23 mouse cellular contexts compared by ENCODE assay signal in genomic region chr8:85528959-85529358, GRCm38 (mm10). TPM values are rescaled to one million over a fixed set of nuclear protein-coding genes. Genes with fewer than 3 reads are reported as not detected.
DNase-seq lines count a peak whose midpoint lies in the region; ATAC-seq and TF ChIP-seq lines count a peak whose summit lies in the region.
"Had no signal": no experiment of that assay in that cellular context is flagged by ENCODE, and none has a peak within 500 bp of the region (broad histone marks: within the 10 kb centered on the region; RNA-seq: fewer than 3 reads in every experiment).

No protein-coding gene starts in this region.

- H3K27ac ChIP-seq in heart, embryonic 10.5 days: no peak overlapping the region
- H3K27ac ChIP-seq in heart, embryonic 11.5 days (ENCODE audit: low read depth, low read length): no peak overlapping the region
- peak overlapping the region; percentile 28; the same call in 1 of the 2 replicates for H3K27ac ChIP-seq in embryonic fibroblast, embryonic 13.5 days (ENCODE audit: insufficient read depth, low read length)
- H3K27ac ChIP-seq in hindbrain, embryonic 16.5 days (ENCODE audit: low read depth, low read length): no peak overlapping the region
- H3K27ac ChIP-seq in neural tube, embryonic 15.5 days (replicated peaks): no peak overlapping the region
- H3K27ac ChIP-seq: embryonic facial prominence, embryonic 15.5 days; forebrain, embryonic 10.5 days; heart, adult 2 months; heart, embryonic 15.5 days; hindbrain, embryonic 14.5 days; intestine, embryonic 15.5 days; limb, embryonic 15.5 days had no signal

- peaks cover 14% of the 10 kb centered on the region; the same call in 1 of the 2 replicates for H3K36me3 ChIP-seq in heart, embryonic 10.5 days
- H3K36me3 ChIP-seq in heart, embryonic 11.5 days (ENCODE audit: control insufficient read depth, insufficient read depth, low read length): no peaks in the 10 kb centered on the region
- H3K36me3 ChIP-seq in hindbrain, embryonic 16.5 days (ENCODE audit: control insufficient read depth, insufficient read depth, low read length): peaks cover 13% of the 10 kb centered on the region
- peaks cover 29% of the 10 kb centered on the region for H3K36me3 ChIP-seq in neural tube, embryonic 15.5 days
- H3K36me3 ChIP-seq: heart, embryonic 15.5 days; intestine, embryonic 15.5 days had no signal

- no peak overlapping the region for H3K4me3 ChIP-seq in heart, embryonic 10.5 days
- no peak overlapping the region for H3K4me3 ChIP-seq in heart, embryonic 11.5 days (ENCODE audit: low read depth, low read length)
- H3K4me3 ChIP-seq in embryonic fibroblast, embryonic 13.5 days (ENCODE audit: insufficient read depth, low read length): no peak overlapping the region
- H3K4me3 ChIP-seq in hindbrain, embryonic 16.5 days (ENCODE audit: low read length): no peak overlapping the region
- no peak overlapping the region for H3K4me3 ChIP-seq in neural tube, embryonic 15.5 days (replicated peaks)
- H3K4me3 ChIP-seq: embryonic facial prominence, embryonic 15.5 days; forebrain, embryonic 10.5 days; heart, adult 2 months; heart, embryonic 15.5 days; intestine, embryonic 15.5 days; limb, embryonic 15.5 days had no signal

- ATAC-seq in heart, embryonic 11.5 days (replicated peaks; ENCODE audit: insufficient number of reproducible peaks, low FRiP score, low TSS enrichment): no peak
- ATAC-seq in hindbrain, embryonic 16.5 days: no peak
- no peak for ATAC-seq in neural tube, embryonic 15.5 days (ENCODE audit: low FRiP score)
- ATAC-seq: forebrain, embryonic 16.5 days; intestine, embryonic 15.5 days had no signal

- TF ChIP-seq POLR2A in embryonic fibroblast, embryonic 13.5 days (IDR thresholded peaks at IDR 0.05; ENCODE audit: low read depth, low read length): no peak

- H3K4me2 ChIP-seq in heart, embryonic 11.5 days: no peak overlapping the region
- no peak overlapping the region for H3K4me2 ChIP-seq in hindbrain, embryonic 16.5 days (ENCODE audit: low read length)
- no peak overlapping the region for H3K4me2 ChIP-seq in neural tube, embryonic 15.5 days
- H3K4me2 ChIP-seq: embryonic facial prominence, embryonic 15.5 days; heart, embryonic 15.5 days; hindbrain, embryonic 14.5 days; intestine, embryonic 15.5 days; limb, embryonic 15.5 days; midbrain, embryonic 11.5 days had no signal

- TF ChIP-seq CTCF in embryonic fibroblast, embryonic 13.5 days (IDR thresholded peaks at IDR 0.05; ENCODE audit: borderline replicate concordance, insufficient read depth, low read length): no peak

- H3K27me3 ChIP-seq in heart, embryonic 10.5 days (ENCODE audit: insufficient read depth, poor library complexity, severe bottlenecking): no peaks in the 10 kb centered on the region
- no peaks in the 10 kb centered on the region for H3K27me3 ChIP-seq in heart, embryonic 11.5 days (ENCODE audit: control insufficient read depth, insufficient read depth, low read length)
- no peaks in the 10 kb centered on the region for H3K27me3 ChIP-seq in hindbrain, embryonic 16.5 days (replicated peaks; ENCODE audit: control insufficient read depth, insufficient read depth, low read length)
- H3K27me3 ChIP-seq in neural tube, embryonic 15.5 days (replicated peaks): no peaks in the 10 kb centered on the region
- H3K27me3 ChIP-seq: embryonic facial prominence, embryonic 15.5 days; heart, embryonic 15.5 days; intestine, embryonic 15.5 days; limb, embryonic 15.5 days had no signal

- no peaks in the 10 kb centered on the region for H3K4me1 ChIP-seq in heart, embryonic 10.5 days
- no peaks in the 10 kb centered on the region; the same call in 1 of the 2 replicates for H3K4me1 ChIP-seq in heart, embryonic 11.5 days (ENCODE audit: control insufficient read depth, insufficient read depth, low read length)
- peaks cover 2% of the 10 kb centered on the region; the same call in 1 of the 2 replicates for H3K4me1 ChIP-seq in embryonic fibroblast, embryonic 13.5 days (ENCODE audit: control insufficient read depth, insufficient read depth, low read length)
- no peaks in the 10 kb centered on the region for H3K4me1 ChIP-seq in hindbrain, embryonic 16.5 days (ENCODE audit: control insufficient read depth, insufficient read depth, low read depth, low read length)
- no peaks in the 10 kb centered on the region for H3K4me1 ChIP-seq in neural tube, embryonic 15.5 days
- H3K4me1 ChIP-seq: embryonic facial prominence, embryonic 15.5 days; forebrain, embryonic 10.5 days; heart, embryonic 15.5 days; intestine, embryonic 15.5 days; limb, embryonic 15.5 days had no signal

- DNase-seq in heart, embryonic 10.5 days (ENCODE audit: low spot score): peak; percentile 36
- DNase-seq in lung, postnatal 25 days (ENCODE audit: low spot score): peak; percentile 21
- no peak for DNase-seq in lung, postnatal 10 days
- DNase-seq: cerebellum, adult 11 months; cerebellum, adult 9-11 months; gastrocnemius, postnatal 25 days; heart, adult 2 months; heart, postnatal 4 days; kidney, adult 8-10 months; kidney, postnatal 14 days; left cerebral cortex, postnatal 4 days had no signal

- 67% methylated on average over 3 of the region's 3 CpGs for WGBS in heart, embryonic 10.5 days
- WGBS in heart, embryonic 11.5 days (ENCODE audit: insufficient replicate concordance): 71% methylated on average over 3 of the region's 3 CpGs
- WGBS in hindbrain, embryonic 16.5 days: 76% methylated on average over 3 of the region's 3 CpGs
- WGBS in neural tube, embryonic 15.5 days: 75% methylated on average over 3 of the region's 3 CpGs

- H3K9me3 ChIP-seq in heart, embryonic 10.5 days: no peaks in the 10 kb centered on the region
- H3K9me3 ChIP-seq in heart, embryonic 11.5 days (replicated peaks; ENCODE audit: control insufficient read depth, low read length): no peaks in the 10 kb centered on the region
- H3K9me3 ChIP-seq in hindbrain, embryonic 16.5 days (ENCODE audit: control insufficient read depth, low read length): no peaks in the 10 kb centered on the region
- H3K9me3 ChIP-seq in neural tube, embryonic 15.5 days (replicated peaks): no peaks in the 10 kb centered on the region
- H3K9me3 ChIP-seq: embryonic facial prominence, embryonic 15.5 days; forebrain, embryonic 10.5 days; heart, embryonic 15.5 days; intestine, embryonic 15.5 days; limb, embryonic 15.5 days had no signal

- no peak overlapping the region for H3K9ac ChIP-seq in heart, embryonic 11.5 days (ENCODE audit: low read depth, low read length)
- H3K9ac ChIP-seq in hindbrain, embryonic 16.5 days (ENCODE audit: low read depth, low read length): no peak overlapping the region
- H3K9ac ChIP-seq in neural tube, embryonic 15.5 days (replicated peaks): no peak overlapping the region
- H3K9ac ChIP-seq: embryonic facial prominence, embryonic 15.5 days; heart, embryonic 15.5 days; hindbrain, embryonic 14.5 days; intestine, embryonic 15.5 days; limb, embryonic 15.5 days had no signal

RNA-seq across cellular contexts. Expression of gene Dnaja2, which starts 26.2 kb away (rescaled TPM):
- polyA plus RNA-seq in heart, embryonic 10.5 days (2016; fragmentation: Nextera tagmentation; extraction: Ambion mirVana): 168 and 177 TPM in 2 replicates
- 142 and 161 TPM in 2 replicates for polyA plus RNA-seq in heart, embryonic 11.5 days (2014; fragmentation: Nextera tagmentation; extraction: Ambion mirVana)
- polyA plus RNA-seq in embryonic fibroblast, embryonic 13.5 days (2011; ENCODE audit: insufficient read length, low read depth, missing spikeins): 199 and 202 TPM in 2 replicates
- 170 and 171 TPM in 2 replicates for polyA plus RNA-seq in hindbrain, embryonic 16.5 days (2015; fragmentation: Nextera tagmentation; extraction: Ambion mirVana)
- 168 and 176 TPM in 2 replicates for polyA plus RNA-seq in neural tube, embryonic 15.5 days (2015; fragmentation: Nextera tagmentation; extraction: Ambion mirVana)

RNA-seq across cellular contexts. Expression of gene Gpt2, which starts 36.6 kb away (rescaled TPM):
- polyA plus RNA-seq in heart, embryonic 10.5 days (2016; fragmentation: Nextera tagmentation; extraction: Ambion mirVana): 13.9 and 25.2 TPM in 2 replicates
- polyA plus RNA-seq in heart, embryonic 11.5 days (2014; fragmentation: Nextera tagmentation; extraction: Ambion mirVana): 13.6 and 13.9 TPM in 2 replicates
- 36.9 and 49.3 TPM in 2 replicates for polyA plus RNA-seq in embryonic fibroblast, embryonic 13.5 days (2011; ENCODE audit: insufficient read length, low read depth, missing spikeins)
- polyA plus RNA-seq in hindbrain, embryonic 16.5 days (2015; fragmentation: Nextera tagmentation; extraction: Ambion mirVana): 58.1 and 62.2 TPM in 2 replicates
- 51.2 and 60.2 TPM in 2 replicates for polyA plus RNA-seq in neural tube, embryonic 15.5 days (2015; fragmentation: Nextera tagmentation; extraction: Ambion mirVana)
